Mouse (Mus musculus): ENCODE measurements at regions not wholly inside any gene's neighbourhood (a gene's known extent, or its start where the extent isn't known, plus 50 kb on each side); places are given as distances from the start of the nearest gene placed in this dataset.

- no peak for TF ChIP-seq ELF1 (IDR thresholded peaks at IDR 0.05; ENCODE audit: low read depth, low read length)
- TF ChIP-seq EP300 (IDR thresholded peaks at IDR 0.05; ENCODE audit: low read depth in 1 of 2, low read length in 2 of 2) = no peak
- TF ChIP-seq CTCF (IDR thresholded peaks at IDR 0.05 in 2 of 3, conservative IDR thresholded peaks at IDR 0.05 in 1 of 3; ENCODE audit: control insufficient read depth in 1 of 3, insufficient read depth in 1 of 3, low read depth in 2 of 3, low read length in 3 of 3, poor library complexity in 1 of 3, severe bottlenecking in 1 of 3) = no peak
- TF ChIP-seq POLR2AphosphoS2 (IDR thresholded peaks at IDR 0.05; ENCODE audit: low read length) = no peak
- TF ChIP-seq USF2 (IDR thresholded peaks at IDR 0.05; ENCODE audit: borderline replicate concordance in 1 of 2, insufficient read depth in 1 of 2, low read depth in 1 of 2, low read length in 2 of 2) = no peak
- no peak for TF ChIP-seq NRF1 (IDR thresholded peaks at IDR 0.05; ENCODE audit: insufficient read depth, low read depth, low read length, poor library complexity, severe bottlenecking)
- no peak for TF ChIP-seq ZNF384 (IDR thresholded peaks at IDR 0.05; ENCODE audit: low read depth, low read length)
Measured at GRCm38 (mm10) chr7:68844606-68845005, 95.6 kb upstream of the Arrdc4 start.

Data from MEL (cell line).